Mouse (Mus musculus): Measurements from ENCODE around the gene Glt1d1. TPM values are rescaled to one million over a fixed set of nuclear protein-coding genes. Genes with fewer than 3 reads are reported as not detected.
A peak's percentile ranks its signal among the peaks of the same experiment; 100 is the strongest.

The Glt1d1 gene
- polyA plus RNA-seq (2016; fragmentation: Nextera tagmentation; extraction: Ambion mirVana), result 0.94 and 0.99 TPM in 2 replicates

DNA sequence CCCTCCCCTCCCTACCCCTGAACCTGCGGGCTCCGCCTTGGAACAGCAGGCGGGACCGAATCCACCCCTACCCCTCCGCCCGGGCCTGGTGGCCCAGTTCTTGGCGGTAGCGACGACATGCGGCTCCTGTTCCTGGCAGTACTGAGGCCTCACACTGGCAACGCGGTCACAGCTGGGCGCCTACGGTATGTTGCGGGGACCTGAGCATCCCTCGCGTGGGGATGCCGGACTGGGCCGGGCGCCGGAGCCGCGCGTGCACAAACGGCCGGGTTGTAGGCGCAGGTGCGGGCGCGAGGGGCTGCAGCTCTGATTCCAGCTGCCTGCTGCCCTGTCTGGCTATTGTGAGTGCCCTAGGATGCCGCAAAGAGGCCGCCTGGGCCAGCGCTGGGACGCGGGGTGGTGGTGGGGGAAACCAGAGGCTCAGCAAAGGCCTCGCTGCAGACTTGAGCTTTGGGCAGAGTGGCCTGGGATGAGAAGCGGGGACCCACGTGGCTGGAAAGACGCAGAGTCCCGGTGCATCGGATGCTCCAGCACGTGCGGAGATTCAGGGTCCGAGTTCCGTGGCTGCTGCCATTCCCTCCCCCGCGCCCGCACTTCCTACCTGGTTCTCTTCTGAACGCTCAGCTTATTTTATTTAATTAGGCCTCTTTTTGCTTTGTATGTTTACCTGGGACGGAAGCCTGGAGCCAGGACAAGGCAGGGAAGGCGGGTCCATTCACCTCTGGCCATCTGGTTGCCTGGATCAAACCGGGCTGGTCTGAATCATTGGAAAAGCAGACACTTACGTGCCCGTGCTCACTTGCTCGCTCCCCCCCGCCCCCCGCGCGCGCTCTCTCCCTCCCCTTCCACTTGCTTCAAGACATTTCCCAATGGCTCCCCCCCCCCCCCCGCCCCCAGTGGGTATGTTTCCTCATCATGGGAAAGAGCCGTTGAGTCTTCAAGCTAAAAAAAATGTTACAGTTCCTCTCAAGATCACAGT is at the start of gene Glt1d1, which contains the start of gene Slc15a4:
Glt1d1 (plus strand) TSS at position 96 of the 979 bp plus-strand sequence.
Slc15a4 (minus strand) TSS at position 731 of the 979 bp plus-strand sequence.
- peak within 1 kb of the TSS; percentile 88 for H3K27ac ChIP-seq
- no peaks in the 10 kb centered on the region for H3K36me3 ChIP-seq
- 1% methylated on average over 62 of the region's 62 CpGs for WGBS
- H3K4me3 ChIP-seq, result peak within 1 kb of the TSS; percentile 73
- no peaks in the 10 kb centered on the region for H3K9me3 ChIP-seq (replicated peaks)
- DNase-seq (ENCODE audit: low spot score), result peak; percentile 73
- H3K27me3 ChIP-seq (ENCODE audit: low read depth, poor library complexity, severe bottlenecking), result peaks cover 36% of the 10 kb centered on the region
- H3K4me1 ChIP-seq, result peaks cover 17% of the 10 kb centered on the region

DNA sequence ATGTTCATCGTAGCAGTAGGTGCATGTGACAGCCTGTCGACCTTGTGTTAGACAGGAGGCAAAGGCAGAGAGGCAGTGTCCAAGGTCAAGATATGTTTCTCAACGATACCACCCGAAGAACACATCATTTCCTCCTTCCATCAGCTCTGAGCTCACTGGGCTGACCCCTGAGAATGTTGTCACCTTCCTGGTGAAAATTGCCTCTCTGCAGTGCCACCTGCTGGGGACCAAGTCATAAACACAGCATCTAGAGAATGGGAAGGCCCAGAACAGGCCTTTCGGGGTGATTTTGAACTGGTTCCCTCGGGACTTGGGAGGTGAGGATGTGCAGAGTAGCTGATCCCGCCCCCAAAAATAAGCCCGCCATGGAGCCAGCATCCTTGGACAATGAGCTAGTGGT is 48.4 kb upstream of the Glt1d1 start:
- H3K36me3 ChIP-seq, result no peaks in the 10 kb centered on the region
- H3K9me3 ChIP-seq (replicated peaks), result no peaks in the 10 kb centered on the region
- H3K27ac ChIP-seq, result no peak overlapping the region
- WGBS, result 85% methylated on average over 8 of the region's 8 CpGs
- no peak overlapping the region for H3K4me3 ChIP-seq
- no peaks in the 10 kb centered on the region for H3K4me1 ChIP-seq
- 0 out of 2 replicates have a peak, but pooled peaks cover 4% of the 10 kb centered on the region for H3K27me3 ChIP-seq (ENCODE audit: low read depth, poor library complexity, severe bottlenecking)
- no peak for DNase-seq (ENCODE audit: low spot score)

- DNase-seq (ENCODE audit: low spot score), result no peak
- Histone ChIP-seq H3K36me3 (peaks cover 23% of the 10 kb centered on the region), H3K4me3 (no peak overlapping the region), H3K27me3 (ENCODE audit: low read depth, poor library complexity, severe bottlenecking) (no peaks in the 10 kb centered on the region), H3K4me1 (no peaks in the 10 kb centered on the region), H3K27ac (no peak overlapping the region), H3K9me3 (replicated peaks) (no peaks in the 10 kb centered on the region)
- 62% methylated on average over 6 of the region's 6 CpGs for WGBS
These were observed 44.2 kb upstream of the Glt1d1 start for GRCm38 (mm10) chr5:127587854-127588253.

DNA sequence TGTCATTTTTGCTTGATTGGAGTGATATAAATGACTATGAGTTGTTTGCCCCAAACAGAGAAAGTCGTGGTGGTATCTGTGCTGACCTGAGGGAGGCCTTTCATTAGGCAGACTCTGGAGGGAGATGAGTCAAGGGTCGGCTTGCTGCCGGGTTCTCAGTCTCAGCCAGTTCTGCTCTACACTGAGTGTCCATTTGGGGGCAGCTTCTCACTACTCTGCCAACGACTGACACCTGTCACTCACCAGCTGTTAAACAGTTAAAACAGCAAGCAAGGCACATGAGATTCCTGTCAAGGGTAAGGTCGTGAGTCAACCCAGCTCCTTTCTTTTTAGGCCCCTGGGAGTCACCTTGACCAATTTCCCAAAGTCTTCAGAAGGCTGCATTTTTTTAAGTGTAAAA is 39.7 kb upstream of the Glt1d1 start:
- WGBS, result 78% methylated on average over 5 of the region's 5 CpGs
- Histone ChIP-seq H3K4me3 (no peak overlapping the region), H3K27me3 (ENCODE audit: low read depth, poor library complexity, severe bottlenecking) (no peaks in the 10 kb centered on the region), H3K4me1 (no peaks in the 10 kb centered on the region), H3K36me3 (peaks cover 68% of the 10 kb centered on the region), H3K27ac (no peak overlapping the region), H3K9me3 (replicated peaks) (no peaks in the 10 kb centered on the region)
- no peak for DNase-seq (ENCODE audit: low spot score)

DNA sequence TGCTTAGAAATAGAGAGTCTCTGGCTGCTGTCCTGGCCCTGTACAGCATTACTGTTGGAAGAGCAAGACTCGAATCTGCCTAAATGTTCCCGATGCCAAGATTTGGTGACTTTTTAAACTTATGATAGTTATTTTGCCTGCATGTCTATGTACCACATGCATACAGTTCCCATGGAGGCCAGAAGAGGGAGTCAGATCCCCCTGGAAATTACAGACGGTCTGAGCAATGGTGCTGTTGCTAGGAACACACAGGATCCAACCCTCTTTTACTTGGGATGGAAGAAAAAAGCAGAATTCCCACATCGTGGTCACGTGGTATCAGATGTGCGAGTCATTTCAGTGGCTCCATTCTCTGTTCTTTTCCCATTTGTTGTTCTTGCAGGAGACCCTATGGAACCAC is 39.2 kb upstream of the Glt1d1 start:
- no peaks in the 10 kb centered on the region for H3K9me3 ChIP-seq (replicated peaks)
- 83% methylated on average over 6 of the region's 6 CpGs for WGBS
- H3K27ac ChIP-seq, result no peak overlapping the region
- no peaks in the 10 kb centered on the region for H3K27me3 ChIP-seq (ENCODE audit: low read depth, poor library complexity, severe bottlenecking)
- H3K36me3 ChIP-seq, result peaks cover 73% of the 10 kb centered on the region
- no peak for DNase-seq (ENCODE audit: low spot score)
- H3K4me3 ChIP-seq, result no peak overlapping the region
- H3K4me1 ChIP-seq, result no peaks in the 10 kb centered on the region

GRCm38 (mm10) chr5:127595676-127596075 is 36.4 kb upstream of the Glt1d1 start:
- H3K27ac ChIP-seq, result no peak overlapping the region
- 94% methylated on average over 3 of the region's 3 CpGs for WGBS
- H3K4me1 ChIP-seq, result no peaks in the 10 kb centered on the region
- DNase-seq (ENCODE audit: low spot score), result no peak
- H3K9me3 ChIP-seq (replicated peaks), result no peaks in the 10 kb centered on the region
- no peaks in the 10 kb centered on the region for H3K27me3 ChIP-seq (ENCODE audit: low read depth, poor library complexity, severe bottlenecking)
- H3K4me3 ChIP-seq, result no peak overlapping the region
- H3K36me3 ChIP-seq, result peaks cover 92% of the 10 kb centered on the region

DNA sequence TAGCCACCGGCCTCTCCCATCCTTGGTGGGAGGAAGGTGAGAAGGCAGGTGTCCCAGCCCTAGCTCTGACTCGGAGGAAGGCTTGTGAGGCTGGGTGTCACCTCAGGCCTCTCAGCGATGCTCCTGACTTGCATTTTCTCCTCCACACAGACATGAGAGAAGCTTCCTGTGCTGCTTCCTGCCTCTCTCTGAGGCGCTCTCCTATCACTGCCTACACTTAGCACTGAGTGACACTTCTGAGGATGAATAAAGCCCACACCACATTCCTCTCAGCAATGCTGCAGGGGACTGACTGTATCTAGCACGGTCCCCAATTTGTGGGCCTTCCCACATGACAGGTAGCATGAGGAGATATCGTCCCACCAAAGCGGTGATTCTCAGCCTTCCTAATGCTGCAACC is 35.2 kb upstream of the Glt1d1 start:
- no peak for DNase-seq (ENCODE audit: low spot score)
- Histone ChIP-seq H3K4me3 (no peak overlapping the region), H3K9me3 (replicated peaks) (no peaks in the 10 kb centered on the region), H3K4me1 (no peaks in the 10 kb centered on the region), H3K36me3 (peaks cover 99% of the 10 kb centered on the region), H3K27me3 (ENCODE audit: low read depth, poor library complexity, severe bottlenecking) (no peaks in the 10 kb centered on the region), H3K27ac (no peak overlapping the region)
- 90% methylated on average over 7 of the region's 7 CpGs for WGBS

DNA sequence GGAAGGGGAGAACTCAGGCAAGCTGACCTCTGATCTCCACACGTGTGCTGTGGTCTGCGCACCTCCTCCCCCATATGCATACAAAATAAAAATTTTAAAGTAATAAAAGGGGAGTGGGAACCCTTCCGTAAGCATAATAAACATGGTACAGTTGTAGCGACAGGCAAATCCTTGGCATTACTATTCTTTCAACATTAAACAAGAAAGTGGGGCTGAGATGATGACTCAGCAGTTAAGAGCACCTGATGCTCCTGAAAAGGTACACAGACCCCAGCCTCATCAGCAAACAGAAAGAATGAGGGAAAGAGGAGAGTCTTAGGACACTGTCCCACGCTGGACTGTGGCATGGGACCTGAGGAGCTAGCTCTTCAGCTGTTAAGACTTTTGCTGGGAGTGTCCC is 29.1 kb upstream of the Glt1d1 start:
- H3K4me3 ChIP-seq, result no peak overlapping the region
- no peak overlapping the region for H3K27ac ChIP-seq
- no peaks in the 10 kb centered on the region for H3K9me3 ChIP-seq (replicated peaks)
- peaks cover 97% of the 10 kb centered on the region for H3K36me3 ChIP-seq
- H3K27me3 ChIP-seq (ENCODE audit: low read depth, poor library complexity, severe bottlenecking), result no peaks in the 10 kb centered on the region
- H3K4me1 ChIP-seq, result no peaks in the 10 kb centered on the region
- no peak for DNase-seq (ENCODE audit: low spot score)
- WGBS, result 93% methylated on average over 5 of the region's 5 CpGs

DNA sequence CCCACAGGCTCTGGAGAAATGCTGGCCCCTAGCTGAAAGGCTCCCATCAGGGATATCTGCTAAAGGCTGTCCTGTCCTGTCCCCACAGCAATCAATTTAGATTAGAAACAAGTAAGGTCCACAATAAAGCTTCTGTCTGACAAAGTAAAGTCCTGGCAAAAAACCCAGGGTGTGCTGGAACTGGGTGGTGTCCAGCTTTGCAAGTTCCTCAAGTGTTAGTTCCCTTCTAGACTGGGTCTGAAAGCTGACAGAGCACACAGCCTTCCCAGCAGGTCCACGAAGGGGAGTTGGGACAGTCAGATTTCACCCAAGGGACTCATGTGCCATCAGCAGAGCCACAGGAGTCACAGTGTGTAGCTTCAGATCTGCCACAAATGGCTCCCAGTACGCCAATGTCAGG is 24.6 kb upstream of the Glt1d1 start:
- H3K27me3 ChIP-seq (ENCODE audit: low read depth, poor library complexity, severe bottlenecking), result no peaks in the 10 kb centered on the region
- no peak for DNase-seq (ENCODE audit: low spot score)
- peaks cover 66% of the 10 kb centered on the region for H3K36me3 ChIP-seq
- H3K9me3 ChIP-seq (replicated peaks), result no peaks in the 10 kb centered on the region
- H3K27ac ChIP-seq, result no peak overlapping the region
- no peaks in the 10 kb centered on the region for H3K4me1 ChIP-seq
- H3K4me3 ChIP-seq, result no peak overlapping the region
- WGBS, result 94% methylated on average over 2 of the region's 2 CpGs

- Histone ChIP-seq H3K4me1 (no peaks in the 10 kb centered on the region), H3K27ac (no peak overlapping the region), H3K4me3 (no peak overlapping the region), H3K27me3 (ENCODE audit: low read depth, poor library complexity, severe bottlenecking) (no peaks in the 10 kb centered on the region), H3K36me3 (peaks cover 48% of the 10 kb centered on the region), H3K9me3 (replicated peaks) (no peaks in the 10 kb centered on the region)
- DNase-seq (ENCODE audit: low spot score), result no peak
- 86% methylated on average over 7 of the region's 7 CpGs for WGBS
These were observed 22.8 kb upstream of the Glt1d1 start for GRCm38 (mm10) chr5:127609191-127609714.

DNA sequence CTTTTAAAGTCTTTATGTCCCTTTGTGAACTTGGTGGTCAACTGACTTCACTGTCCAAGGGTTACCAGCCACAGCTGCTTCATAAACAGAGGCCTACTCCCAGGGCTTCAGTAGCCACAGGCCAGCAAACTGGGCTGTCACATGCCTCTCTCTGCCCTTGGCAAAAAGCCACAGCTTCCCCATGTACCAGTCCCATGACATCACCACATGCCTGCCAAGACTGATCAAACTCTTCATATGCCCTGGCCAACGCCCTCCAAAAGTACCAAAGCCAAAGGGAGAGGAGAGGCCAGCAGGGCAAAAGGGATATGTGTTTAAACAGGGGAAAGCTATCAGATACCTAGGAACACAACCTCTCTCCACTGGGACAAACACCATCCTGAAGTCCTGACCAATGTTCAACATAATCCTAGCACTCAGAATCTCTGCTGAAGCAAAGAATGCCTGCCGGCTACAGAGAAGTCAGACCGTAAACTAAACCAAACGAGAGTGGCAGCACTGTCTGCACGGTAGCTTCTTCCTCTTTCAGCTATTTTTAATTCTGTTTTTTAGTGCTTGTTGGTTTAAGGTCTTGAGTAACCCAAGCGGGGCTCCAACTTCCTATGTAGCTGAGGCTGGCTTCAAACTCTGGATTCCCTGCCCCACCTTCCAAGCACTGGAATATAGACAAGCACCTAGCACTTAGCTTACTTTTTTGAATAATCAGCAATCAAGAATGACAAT is 21.1 kb upstream of the Glt1d1 start:
- peaks cover 33% of the 10 kb centered on the region for H3K36me3 ChIP-seq
- H3K4me1 ChIP-seq, result peaks cover 13% of the 10 kb centered on the region
- WGBS, result 84% methylated on average over 6 of the region's 6 CpGs
- H3K4me3 ChIP-seq, result no peak overlapping the region
- no peak for DNase-seq (ENCODE audit: low spot score)
- H3K27me3 ChIP-seq (ENCODE audit: low read depth, poor library complexity, severe bottlenecking), result no peaks in the 10 kb centered on the region
- no peak overlapping the region for H3K27ac ChIP-seq
- H3K9me3 ChIP-seq (replicated peaks), result no peaks in the 10 kb centered on the region

GRCm38 (mm10) chr5:127611881-127612280 is 20.2 kb upstream of the Glt1d1 start:
- no peak for DNase-seq (ENCODE audit: low spot score)
- peaks cover 20% of the 10 kb centered on the region for H3K4me1 ChIP-seq
- WGBS, result 97% methylated on average over 1 of the region's 1 CpGs

DNA sequence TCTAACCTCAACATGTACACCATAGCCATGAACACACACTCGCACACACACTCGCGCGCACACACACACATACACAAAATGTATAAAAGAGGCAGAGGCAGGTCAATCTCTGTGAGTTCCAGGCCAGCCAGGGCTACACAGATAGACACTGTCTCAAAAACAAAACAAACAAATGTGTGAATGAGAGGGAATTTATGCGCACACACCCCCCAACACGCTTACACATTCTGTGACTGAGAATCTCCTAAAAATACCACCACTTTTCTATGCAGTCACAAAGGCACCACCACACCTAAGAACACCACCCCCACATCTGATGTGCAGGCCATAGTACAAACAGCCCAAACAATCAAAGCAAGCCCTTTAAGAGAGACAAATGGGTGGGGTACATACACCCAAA is 19.7 kb upstream of the Glt1d1 start:
- H3K9me3 ChIP-seq (replicated peaks), result no peaks in the 10 kb centered on the region
- 96% methylated on average over 6 of the region's 6 CpGs for WGBS
- peaks cover 23% of the 10 kb centered on the region for H3K4me1 ChIP-seq
- H3K27ac ChIP-seq, result no peak overlapping the region
- H3K27me3 ChIP-seq (ENCODE audit: low read depth, poor library complexity, severe bottlenecking), result no peaks in the 10 kb centered on the region
- H3K4me3 ChIP-seq, result no peak overlapping the region
- peaks cover 19% of the 10 kb centered on the region for H3K36me3 ChIP-seq
- no peak for DNase-seq (ENCODE audit: low spot score)

More at GRCm38 (mm10) chr5:127611881-127612280, 20.2 kb upstream of the Glt1d1 start:
- Histone ChIP-seq H3K4me3 (no peak overlapping the region), H3K36me3 (peaks cover 24% of the 10 kb centered on the region), H3K27me3 (ENCODE audit: low read depth, poor library complexity, severe bottlenecking) (no peaks in the 10 kb centered on the region), H3K9me3 (replicated peaks) (no peaks in the 10 kb centered on the region), H3K27ac (no peak overlapping the region)
